Mouse (Mus musculus): ENCODE measurements at regions not wholly inside any gene's neighbourhood (a gene's known extent, or its start where the extent isn't known, plus 50 kb on each side); places are given as distances from the start of the nearest gene placed in this dataset.

- no peaks in the 10 kb centered on the region for H3K27me3 ChIP-seq (ENCODE audit: control insufficient read depth, insufficient read depth, low read length)
- ATAC-seq (ENCODE audit: insufficient read depth) (no peak), DNase-seq (ENCODE audit: low read depth in 3 of 3, low spot score in 3 of 3) (no peak)
- no peak overlapping the region for H3K4me3 ChIP-seq (ENCODE audit: insufficient read depth in 1 of 2, low read depth in 2 of 2, low read length in 2 of 2)
- no peaks in the 10 kb centered on the region for H3K9me3 ChIP-seq (ENCODE audit: control insufficient read depth, low read length)
- H3K36me3 ChIP-seq (replicated peaks; ENCODE audit: control insufficient read depth, insufficient read depth, low read depth) = no peaks in the 10 kb centered on the region
- no peak overlapping the region for H3K4me2 ChIP-seq (ENCODE audit: low read depth)
- H3K27ac ChIP-seq = no peak overlapping the region
- no peaks in the 10 kb centered on the region for H3K4me1 ChIP-seq (replicated peaks; ENCODE audit: control insufficient read depth in 2 of 2, insufficient read depth in 2 of 2, low read length in 1 of 2)
- no peak overlapping the region for H3K9ac ChIP-seq (replicated peaks)
- 17% methylated on average over 4 of the region's 4 CpGs for WGBS (ENCODE audit: insufficient replicate concordance)
- TF ChIP-seq EP300 (IDR thresholded peaks at IDR 0.05; ENCODE audit: low read depth) (no peak), CTCF (IDR thresholded peaks at IDR 0.05; ENCODE audit: low read depth) (no peak)
Observed at GRCm38 (mm10) chr4:31455466-31455865, 508.4 kb upstream of the Map3k7 start.

GRCm38 (mm10) chr4:31462456-31462855 lies 501.4 kb upstream of the Map3k7 start:
- Histone ChIP-seq H3K9ac (replicated peaks) (no peak overlapping the region), H3K4me2 (ENCODE audit: low read depth) (no peak overlapping the region), H3K4me3 (ENCODE audit: insufficient read depth in 1 of 2, low read depth in 2 of 2, low read length in 2 of 2) (no peak overlapping the region), H3K9me3 (ENCODE audit: control insufficient read depth, low read length) (no peaks in the 10 kb centered on the region), H3K27me3 (ENCODE audit: control insufficient read depth, insufficient read depth, low read length) (no peaks in the 10 kb centered on the region), H3K27ac (no peak overlapping the region), H3K36me3 (replicated peaks; ENCODE audit: control insufficient read depth, insufficient read depth, low read depth) (no peaks in the 10 kb centered on the region), H3K4me1 (replicated peaks; ENCODE audit: control insufficient read depth in 2 of 2, insufficient read depth in 2 of 2, low read length in 1 of 2) (no peaks in the 10 kb centered on the region)
- DNase-seq (ENCODE audit: low read depth in 3 of 3, low spot score in 3 of 3) = no peak
- 62% methylated on average over 4 of the region's 4 CpGs for WGBS (ENCODE audit: insufficient replicate concordance)
- no peak for ATAC-seq (ENCODE audit: insufficient read depth)
- no peak for TF ChIP-seq CTCF (IDR thresholded peaks at IDR 0.05; ENCODE audit: low read depth)
- no peak for TF ChIP-seq EP300 (IDR thresholded peaks at IDR 0.05; ENCODE audit: low read depth)

DNA sequence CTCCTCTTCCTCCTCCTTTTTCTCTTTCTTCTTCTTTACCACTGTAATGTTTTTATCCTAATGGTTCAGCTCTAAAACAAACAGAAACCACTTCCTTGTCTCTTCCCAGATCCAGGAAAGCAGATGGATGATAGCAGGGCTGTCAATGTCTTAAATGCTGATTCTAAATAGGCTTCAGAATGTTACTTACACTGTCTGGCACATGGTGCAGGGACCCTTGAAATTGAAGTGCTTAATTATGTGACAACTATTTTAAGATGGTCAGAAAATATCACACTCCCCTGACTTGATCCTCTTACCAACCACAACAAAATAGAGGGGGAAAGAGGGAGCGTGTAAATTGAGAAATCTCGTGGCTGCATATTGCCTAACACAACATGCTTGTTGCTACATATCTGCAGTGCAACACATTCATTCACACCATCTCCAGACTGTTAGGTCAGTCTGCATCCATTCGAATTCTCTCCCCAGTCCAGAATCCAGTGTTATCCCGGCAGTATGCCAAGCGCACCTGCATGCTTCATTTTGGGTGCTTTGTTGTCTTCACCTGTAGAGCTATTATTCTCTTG lies 500.7 kb upstream of the Map3k7 start:
- no peak overlapping the region for H3K4me3 ChIP-seq (ENCODE audit: insufficient read depth in 1 of 2, low read depth in 2 of 2, low read length in 2 of 2)
- H3K4me2 ChIP-seq (ENCODE audit: low read depth) = no peak overlapping the region
- TF ChIP-seq CTCF (IDR thresholded peaks at IDR 0.05; ENCODE audit: low read depth) (no peak), EP300 (IDR thresholded peaks at IDR 0.05; ENCODE audit: low read depth) (no peak)
- no peaks in the 10 kb centered on the region for H3K27me3 ChIP-seq (ENCODE audit: control insufficient read depth, insufficient read depth, low read length)
- H3K4me1 ChIP-seq (replicated peaks; ENCODE audit: control insufficient read depth in 2 of 2, insufficient read depth in 2 of 2, low read length in 1 of 2) = no peaks in the 10 kb centered on the region
- H3K9ac ChIP-seq (replicated peaks) = no peak overlapping the region
- H3K36me3 ChIP-seq (replicated peaks; ENCODE audit: control insufficient read depth, insufficient read depth, low read depth) = no peaks in the 10 kb centered on the region
- H3K27ac ChIP-seq = no peak overlapping the region
- 41% methylated on average over 5 of the region's 5 CpGs for WGBS (ENCODE audit: insufficient replicate concordance)
- no peak for ATAC-seq (ENCODE audit: insufficient read depth)
- no peak for DNase-seq (ENCODE audit: low read depth in 3 of 3, low spot score in 3 of 3)
- H3K9me3 ChIP-seq (ENCODE audit: control insufficient read depth, low read length) = no peaks in the 10 kb centered on the region

DNA sequence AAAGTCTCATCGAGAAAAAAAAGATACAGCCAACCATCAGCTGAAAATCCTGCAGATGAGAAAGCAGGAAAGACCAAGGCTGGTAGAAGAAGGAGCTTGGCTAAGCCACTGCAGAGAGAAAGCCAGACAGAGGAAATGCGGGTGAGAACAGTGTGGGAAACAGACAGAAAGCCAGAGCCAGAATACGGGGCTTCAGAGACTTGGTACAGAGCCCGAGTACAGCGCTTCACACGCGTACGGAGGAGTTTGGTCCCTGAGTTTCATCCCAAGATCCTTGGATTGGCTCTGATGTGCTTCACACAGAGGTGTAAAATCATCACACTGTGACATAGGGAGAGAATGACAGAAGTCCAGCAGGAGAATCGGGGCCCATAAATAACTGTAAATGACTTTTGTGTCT lies 495.6 kb upstream of the Map3k7 start:
- H3K4me2 ChIP-seq (ENCODE audit: low read depth) = no peak overlapping the region
- DNase-seq (ENCODE audit: low read depth in 3 of 3, low spot score in 3 of 3) (no peak), ATAC-seq (ENCODE audit: insufficient read depth) (no peak)
- no peak overlapping the region for H3K4me3 ChIP-seq (ENCODE audit: insufficient read depth in 1 of 2, low read depth in 2 of 2, low read length in 2 of 2)
- H3K36me3 ChIP-seq (replicated peaks; ENCODE audit: control insufficient read depth, insufficient read depth, low read depth) = no peaks in the 10 kb centered on the region
- H3K27me3 ChIP-seq (ENCODE audit: control insufficient read depth, insufficient read depth, low read length) = no peaks in the 10 kb centered on the region
- TF ChIP-seq CTCF (IDR thresholded peaks at IDR 0.05; ENCODE audit: low read depth) (no peak), EP300 (IDR thresholded peaks at IDR 0.05; ENCODE audit: low read depth) (no peak)
- no peak overlapping the region for H3K9ac ChIP-seq (replicated peaks)
- H3K4me1 ChIP-seq (replicated peaks; ENCODE audit: control insufficient read depth in 2 of 2, insufficient read depth in 2 of 2, low read length in 1 of 2) = no peaks in the 10 kb centered on the region
- 67% methylated on average over 9 of the region's 9 CpGs for WGBS (ENCODE audit: insufficient replicate concordance)
- no peak overlapping the region for H3K27ac ChIP-seq
- no peaks in the 10 kb centered on the region for H3K9me3 ChIP-seq (ENCODE audit: control insufficient read depth, low read length)

DNA sequence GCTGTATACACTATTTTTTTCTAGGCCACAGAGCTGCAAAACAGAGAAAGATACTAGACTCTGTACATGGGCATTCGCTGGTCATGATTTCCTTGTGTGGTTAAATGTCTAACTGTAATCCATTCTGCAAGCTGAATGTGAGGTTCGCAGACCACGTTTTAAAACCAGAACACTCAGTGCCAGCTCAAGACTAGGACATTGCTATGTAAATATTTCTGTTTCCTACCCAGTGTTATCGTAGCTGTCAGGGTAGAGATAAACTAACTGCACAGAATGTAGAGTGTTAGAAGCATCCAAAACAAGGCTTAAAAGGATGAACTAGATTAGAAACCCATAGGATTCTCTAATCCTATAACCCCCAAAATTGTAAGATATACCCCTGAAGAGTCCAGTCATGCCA lies 494.1 kb upstream of the Map3k7 start:
- no peak for TF ChIP-seq EP300 (IDR thresholded peaks at IDR 0.05; ENCODE audit: low read depth)
- TF ChIP-seq CTCF (IDR thresholded peaks at IDR 0.05; ENCODE audit: low read depth) = no peak
- Histone ChIP-seq H3K9me3 (ENCODE audit: control insufficient read depth, low read length) (no peaks in the 10 kb centered on the region), H3K27ac (no peak overlapping the region), H3K9ac (replicated peaks) (no peak overlapping the region), H3K4me2 (ENCODE audit: low read depth) (no peak overlapping the region), H3K4me3 (ENCODE audit: insufficient read depth in 1 of 2, low read depth in 2 of 2, low read length in 2 of 2) (no peak overlapping the region), H3K36me3 (replicated peaks; ENCODE audit: control insufficient read depth, insufficient read depth, low read depth) (no peaks in the 10 kb centered on the region), H3K4me1 (replicated peaks; ENCODE audit: control insufficient read depth in 2 of 2, insufficient read depth in 2 of 2, low read length in 1 of 2) (no peaks in the 10 kb centered on the region), H3K27me3 (ENCODE audit: control insufficient read depth, insufficient read depth, low read length) (no peaks in the 10 kb centered on the region)
- WGBS (ENCODE audit: insufficient replicate concordance) = 48% methylated on average over 4 of the region's 4 CpGs
- DNase-seq (ENCODE audit: low read depth in 3 of 3, low spot score in 3 of 3) (no peak), ATAC-seq (ENCODE audit: insufficient read depth) (no peak)
